Mouse (Mus musculus) liver, adult 2 months (tissue): Measurements from ENCODE around the gene Dact2. TPM values are rescaled to one million over a fixed set of nuclear protein-coding genes. Genes with fewer than 3 reads are reported as not detected.

Experiments
- DNase-seq: peaks from one replicate; pipeline ENCODE4 v3.0.0-alpha.2; 2011; ENCODE audit warnings: low read depth, low spot score; ENCODE audit errors: extremely low read depth
- H3K27ac ChIP-seq: fragments of 200-500 bp; replicated peaks from 2 replicates; pipeline ENCODE4 v1.5.1; 2012; ENCODE audit warnings: low read depth, mild to moderate bottlenecking, control low read depth, inconsistent platforms, low read length; ENCODE audit not compliant: insufficient read depth
- H3K27me3 ChIP-seq: fragments of 200-500 bp; 2 replicates; pipeline ENCODE4 v1.6.1; 2012; ENCODE audit warnings: mild to moderate bottlenecking, moderate library complexity, low read length, inconsistent platforms; ENCODE audit not compliant: control insufficient read depth, insufficient read depth
- H3K36me3 ChIP-seq: fragments of 200-500 bp; 2 replicates; pipeline ENCODE4 v1.6.1; 2012; ENCODE audit warnings: low read length, inconsistent platforms; ENCODE audit not compliant: control insufficient read depth, insufficient read depth
- H3K4me1 ChIP-seq: fragments of 200-500 bp; 2 replicates; pipeline ENCODE4 v1.6.1; 2011; ENCODE audit warnings: low read length; ENCODE audit not compliant: control insufficient read depth, insufficient read depth
- H3K4me3 ChIP-seq: fragments of 200-500 bp; 2 replicates; pipeline ENCODE4 v1.5.1; 2011; ENCODE audit warnings: low read depth, mild to moderate bottlenecking, control low read depth, low read length, moderate library complexity; ENCODE audit not compliant: insufficient read depth
- H3K79me2 ChIP-seq: fragments of 200-500 bp; 2 replicates; pipeline ENCODE4 v1.6.1; 2012; ENCODE audit warnings: inconsistent platforms, mild to moderate bottlenecking, low read length, moderate library complexity; ENCODE audit not compliant: control insufficient read depth, insufficient read depth
- H3K9ac ChIP-seq: fragments of 200-500 bp; 2 replicates; pipeline ENCODE4 v1.6.1; 2012; ENCODE audit warnings: low read depth, mild to moderate bottlenecking, control low read depth, inconsistent platforms, low read length
- CTCF ChIP-seq: fragments of 200-500 bp; IDR thresholded peaks from 2 replicates; pipeline ENCODE4 v1.5.1; 2011; ENCODE audit warnings: low read depth, low read length, control low read depth
- POLR2A ChIP-seq: fragments of 200-500 bp; IDR thresholded peaks from 2 replicates; pipeline ENCODE4 v1.6.1; 2011; ENCODE audit warnings: low read length, control low read depth; ENCODE audit not compliant: insufficient read depth; ENCODE audit errors: extremely low read depth
- WGBS: fragments of 180-500 bp; shearing (Covaris S2); methylation state at CpG from one replicate; pipeline ENCODE4 v1.1.7; 2018; 5-methylcytosine and 5-hydroxymethylcytosine counted together
- polyA plus RNA-seq: library from polyadenylated mRNA; depleted of rRNA; stranded (reverse); fragments of >200 nt; gene quantifications from 2 replicates; pipeline ENCODE4 v1.2.3, GENCODE M21; 2012
- total RNA-seq: library from RNA; depleted of rRNA; stranded (reverse); fragments of >200 nt; gene quantifications from 2 replicates; pipeline ENCODE4 v1.2.3, GENCODE M21; 2014

Dact2 gene
- total and polyA plus RNA-seq, 2 experiments, result 5.1 to 13.7 TPM

DNA sequence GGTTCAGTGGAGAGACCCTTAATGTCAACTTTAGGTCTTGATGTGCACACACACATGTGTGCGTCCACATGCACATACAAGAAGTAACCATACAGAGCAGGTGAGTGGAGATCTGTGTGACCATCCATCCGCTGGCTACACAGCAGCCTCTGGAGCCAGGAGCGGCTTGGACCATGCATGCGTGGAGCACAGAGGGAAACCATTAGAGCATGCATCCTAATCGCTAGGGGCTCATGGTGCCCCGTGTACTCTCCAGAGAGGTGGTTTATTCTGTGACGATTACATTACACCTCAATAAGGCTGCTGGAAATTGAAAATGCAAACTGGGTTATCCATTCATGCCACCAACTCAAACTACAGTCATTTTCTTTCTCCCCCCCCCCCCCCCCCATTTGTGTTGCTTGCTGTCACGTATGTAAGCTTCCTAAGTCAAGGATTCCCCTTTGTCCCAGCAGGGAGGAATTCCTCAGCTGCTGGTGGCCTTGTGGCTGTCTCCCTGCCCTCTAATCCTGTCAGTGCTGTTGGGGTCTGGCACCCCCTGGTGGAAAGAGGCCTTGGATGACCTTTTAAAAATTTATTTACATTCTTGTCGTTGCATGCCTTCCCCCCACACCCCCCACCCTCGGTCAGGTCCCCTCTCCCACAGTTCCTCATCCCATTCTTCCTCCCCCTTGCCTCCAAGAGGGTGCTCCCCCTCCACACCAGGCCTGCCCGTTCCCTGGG is 17.9 kb upstream of the Dact2 start:
- no peak overlapping the region for H3K27ac ChIP-seq
- no peaks in the 10 kb centered on the region for H3K27me3 ChIP-seq
- H3K36me3 ChIP-seq, result no peaks in the 10 kb centered on the region
- no peak overlapping the region for H3K9ac ChIP-seq
- H3K79me2 ChIP-seq, result no peaks in the 10 kb centered on the region
- DNase-seq, result no peak
- H3K4me1 ChIP-seq, result no peaks in the 10 kb centered on the region
- WGBS, result 38% methylated on average over 11 of the region's 11 CpGs
- no peak for TF ChIP-seq POLR2A
- TF ChIP-seq CTCF, result no peak
- no peak overlapping the region for H3K4me3 ChIP-seq

DNA sequence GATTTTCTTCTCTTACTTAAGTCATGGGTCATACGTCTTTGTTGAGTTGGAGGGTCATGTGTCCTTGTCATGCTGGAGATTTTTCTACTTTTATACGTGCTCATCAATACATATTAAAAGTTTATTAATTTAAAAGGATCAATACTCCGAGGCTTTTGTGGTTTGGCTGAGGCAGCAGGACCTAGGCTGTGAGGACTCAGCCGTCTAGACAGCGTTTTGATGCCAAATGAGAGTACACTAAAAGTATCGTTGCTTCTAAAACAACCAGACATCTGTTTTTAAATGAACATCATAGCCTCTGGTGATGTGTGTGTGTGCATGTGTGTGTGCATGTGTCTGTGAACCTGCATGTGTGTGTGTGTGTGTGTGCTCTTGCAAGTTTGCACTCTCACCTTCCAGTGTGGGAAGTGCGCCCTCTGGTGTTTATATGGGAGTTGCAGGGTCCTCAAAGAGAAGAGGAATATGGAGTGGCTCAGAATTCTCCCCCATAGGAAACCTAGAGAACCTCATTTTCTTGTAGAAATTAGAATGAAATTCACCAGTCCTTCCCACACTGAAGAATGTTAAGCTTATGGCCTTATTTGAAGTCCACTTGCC is 16.6 kb upstream of the Dact2 start:
- Histone ChIP-seq H3K27ac (no peak overlapping the region), H3K27me3 (no peaks in the 10 kb centered on the region), H3K79me2 (no peaks in the 10 kb centered on the region), H3K36me3 (no peaks in the 10 kb centered on the region), H3K4me1 (no peaks in the 10 kb centered on the region), H3K4me3 (no peak overlapping the region), H3K9ac (no peak overlapping the region)
- TF ChIP-seq CTCF (peak; percentile 67), POLR2A (no peak)
- peak; percentile 48 for DNase-seq
- WGBS, result 61% methylated on average over 7 of the region's 7 CpGs

DNA sequence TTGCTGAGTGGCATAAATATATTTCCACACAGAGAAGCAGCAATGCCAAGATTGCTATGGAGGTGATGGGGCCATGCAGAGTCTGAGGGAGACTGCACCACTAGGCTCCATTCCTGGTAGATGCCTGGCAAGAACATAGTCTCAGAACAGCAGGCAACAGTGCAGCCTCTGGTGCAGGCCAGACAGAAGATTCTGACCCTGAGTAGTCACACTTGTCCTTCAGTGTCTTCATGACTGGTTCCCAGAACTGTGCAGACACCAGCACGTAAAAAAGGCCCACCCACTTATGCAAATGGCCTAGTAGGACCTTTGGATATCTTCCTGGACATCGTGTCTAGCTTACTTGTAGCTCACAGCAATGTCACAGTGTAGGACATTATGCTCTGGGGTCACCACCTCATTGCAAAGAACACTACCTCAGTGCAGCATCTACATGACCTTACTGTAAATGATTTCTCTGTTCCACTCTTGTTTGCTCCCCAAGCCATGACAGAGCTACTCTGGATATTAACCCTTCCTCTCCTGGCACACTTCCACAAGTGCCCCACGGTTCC is 9.9 kb upstream of the Dact2 start:
- no peak overlapping the region for H3K27ac ChIP-seq
- TF ChIP-seq CTCF, result no peak
- no peak for TF ChIP-seq POLR2A
- H3K4me1 ChIP-seq, result no peaks in the 10 kb centered on the region
- H3K79me2 ChIP-seq, result no peaks in the 10 kb centered on the region
- H3K4me3 ChIP-seq, result no peak overlapping the region
- H3K27me3 ChIP-seq, result no peaks in the 10 kb centered on the region
- WGBS, result 35% methylated on average over 3 of the region's 3 CpGs
- no peaks in the 10 kb centered on the region for H3K36me3 ChIP-seq
- H3K9ac ChIP-seq, result no peak overlapping the region
- DNase-seq, result peak; percentile 17

DNA sequence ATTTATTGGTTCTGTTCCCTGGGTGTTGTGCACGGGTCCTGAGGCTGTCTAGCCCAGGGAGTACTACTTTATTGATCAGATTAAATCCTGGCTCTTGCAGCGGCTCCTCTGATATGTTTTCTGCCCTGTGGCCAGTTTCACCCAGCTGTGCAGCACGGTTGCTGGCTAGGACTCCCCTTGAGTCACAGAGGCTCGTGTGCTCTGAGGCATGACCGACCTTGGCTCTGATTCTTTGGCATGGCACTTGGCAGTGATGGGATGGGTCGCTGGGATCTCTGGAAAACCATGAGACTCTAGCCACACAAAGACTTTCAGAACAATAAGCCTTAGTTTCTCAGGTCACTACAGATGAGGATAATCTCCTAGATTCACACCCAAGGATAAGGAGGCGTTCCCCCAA is 8.7 kb upstream of the Dact2 start:
- peak; percentile 64 for DNase-seq
- Histone ChIP-seq H3K27ac (no peak overlapping the region), H3K4me3 (no peak overlapping the region), H3K27me3 (no peaks in the 10 kb centered on the region), H3K9ac (no peak overlapping the region), H3K36me3 (no peaks in the 10 kb centered on the region), H3K79me2 (no peaks in the 10 kb centered on the region), H3K4me1 (no peaks in the 10 kb centered on the region)
- 54% methylated on average over 7 of the region's 7 CpGs for WGBS
- no peak for TF ChIP-seq CTCF
- no peak for TF ChIP-seq POLR2A

DNA sequence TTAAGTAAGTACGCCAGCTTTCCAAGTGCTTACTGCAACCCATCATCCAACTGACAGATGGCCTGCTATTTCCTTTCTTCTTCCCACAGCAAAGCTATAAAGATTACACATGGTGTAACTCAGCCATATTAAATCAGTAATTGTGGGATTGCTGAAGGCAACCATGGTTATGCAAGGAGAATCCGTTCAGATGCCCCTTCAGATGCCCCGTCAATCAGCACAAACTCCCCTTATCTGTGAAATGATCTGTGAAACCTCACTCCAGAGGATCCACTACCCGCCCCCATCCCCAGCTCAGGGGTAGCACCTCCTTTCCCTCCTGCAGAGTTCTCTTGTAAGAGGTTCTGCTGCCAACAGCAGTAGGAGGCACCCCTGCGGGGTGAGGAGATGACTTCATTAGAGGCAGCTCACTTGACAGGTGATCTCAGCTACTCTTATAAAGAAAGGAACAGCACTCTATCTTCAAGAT is 3.0 kb upstream of the Dact2 start:
- H3K36me3 ChIP-seq, result no peaks in the 10 kb centered on the region
- H3K9ac ChIP-seq, result no peak overlapping the region
- H3K4me1 ChIP-seq, result peaks cover 2% of the 10 kb centered on the region
- no peaks in the 10 kb centered on the region for H3K79me2 ChIP-seq
- no peaks in the 10 kb centered on the region for H3K27me3 ChIP-seq
- no peak overlapping the region for H3K4me3 ChIP-seq
- H3K27ac ChIP-seq, result no peak overlapping the region
- no peak for DNase-seq
- 56% methylated on average over 5 of the region's 5 CpGs for WGBS
- no peak for TF ChIP-seq CTCF
- no peak for TF ChIP-seq POLR2A

DNA sequence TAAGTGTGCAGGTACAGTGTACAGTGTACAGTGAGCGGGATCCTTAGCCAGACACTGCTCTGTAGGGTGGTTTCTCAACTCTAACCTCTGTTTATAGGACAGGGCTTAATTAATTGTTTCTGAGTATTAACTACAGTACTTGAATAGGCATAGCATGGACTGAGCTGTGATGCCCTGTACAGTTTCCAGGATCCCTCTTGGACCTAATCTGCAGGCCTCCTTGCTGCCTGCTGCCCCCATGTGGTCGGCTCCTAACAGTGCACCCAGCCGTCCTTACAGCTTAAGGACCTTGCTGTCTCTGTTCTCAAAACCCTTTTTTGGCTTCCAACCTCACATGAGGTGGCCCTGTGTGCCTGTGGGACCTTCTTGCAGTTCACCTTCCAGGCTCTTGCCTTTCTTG is 2.0 kb upstream of the Dact2 start:
- H3K27ac ChIP-seq, result no peak overlapping the region
- 34% methylated on average over 3 of the region's 3 CpGs for WGBS
- H3K79me2 ChIP-seq, result no peaks in the 10 kb centered on the region
- TF ChIP-seq POLR2A (no peak), CTCF (peak; percentile 99)
- H3K4me3 ChIP-seq, result no peak overlapping the region
- no peaks in the 10 kb centered on the region for H3K27me3 ChIP-seq
- H3K9ac ChIP-seq, result no peak overlapping the region
- H3K36me3 ChIP-seq, result no peaks in the 10 kb centered on the region
- peaks cover 5% of the 10 kb centered on the region for H3K4me1 ChIP-seq
- peak; percentile 61 for DNase-seq
